Mouse (Mus musculus) cerebellum, adult 9-11 months (tissue): ENCODE results near the gene Ddx28.

ENCODE experiments used
- DNase-seq: peaks from one replicate; pipeline ENCODE4 v3.0.0; 2022

Ddx28 gene

GRCm38 (mm10) chr8:105965266-105965904 is 46.3 kb downstream of the Ddx28 start:
- DNase-seq = no peak

- no peak for DNase-seq
Observed at GRCm38 (mm10) chr8:105964506-105965265, 47.0 kb downstream of the Ddx28 start.

GRCm38 (mm10) chr8:105961536-105961935 is 50.1 kb downstream of the Ddx28 start:
- no peak for DNase-seq

- DNase-seq = no peak
Observed at GRCm38 (mm10) chr8:105961101-105961500, 50.6 kb downstream of the Ddx28 start.
